Mouse (Mus musculus) kidney, postnatal 0 days (tissue): ENCODE results near the gene Commd6. TPM values are rescaled to one million over a fixed set of nuclear protein-coding genes. Genes with fewer than 3 reads are reported as not detected.

Experiments
- ATAC-seq: fragments of 200-750 bp; cut with Nextera tagmentation; replicated peaks from 2 replicates; pipeline ENCODE4 v1.8.0; 2017; ENCODE audit warnings: low read depth, moderate number of reproducible peaks, moderate TSS enrichment, moderate library complexity; ENCODE audit not compliant: low FRiP score
- DNase-seq: peaks from one replicate; pipeline ENCODE4 v3.0.0-alpha.2; 2016; ENCODE audit warnings: low spot score
- H3K27ac ChIP-seq: fragments of 300-500 bp; sonication (generic); 2 replicates; pipeline ENCODE4 v1.5.1; 2014; ENCODE audit warnings: mild to moderate bottlenecking
- H3K27me3 ChIP-seq: fragments of 300-500 bp; sonication (generic); 2 replicates; pipeline ENCODE4 v1.6.1; 2014; ENCODE audit warnings: low read length, mixed read lengths; ENCODE audit not compliant: insufficient read depth
- H3K36me3 ChIP-seq: fragments of 300-500 bp; sonication (generic); 2 replicates; pipeline ENCODE4 v1.6.1; 2014; ENCODE audit warnings: low read length, mixed read lengths; ENCODE audit not compliant: insufficient read depth
- H3K4me1 ChIP-seq: fragments of 300-500 bp; sonication (generic); replicated peaks from 2 replicates; pipeline ENCODE4 v1.6.1; 2014; ENCODE audit warnings: antibody characterized with exemption, low read length, mixed read lengths; ENCODE audit not compliant: insufficient read depth
- H3K4me2 ChIP-seq: fragments of 300-500 bp; sonication (generic); 2 replicates; pipeline ENCODE4 v1.6.1; 2014; ENCODE audit warnings: mild to moderate bottlenecking, low read length, moderate library complexity, mixed read lengths
- H3K4me3 ChIP-seq: fragments of 300-500 bp; sonication (generic); replicated peaks from 2 replicates; pipeline ENCODE4 v1.5.1; 2014; ENCODE audit warnings: low read depth, low read length
- H3K9ac ChIP-seq: fragments of 300-500 bp; sonication (generic); 2 replicates; pipeline ENCODE4 v1.6.1; 2014; ENCODE audit warnings: low read depth, low read length
- H3K9me3 ChIP-seq: fragments of 300-500 bp; sonication (generic); replicated peaks from 2 replicates; pipeline ENCODE4 v1.6.1; 2016; ENCODE audit warnings: low read length, inconsistent platforms, mixed read lengths
- CTCF ChIP-seq: IDR thresholded peaks from 2 replicates; pipeline ENCODE4 v1.5.1; 2016; ENCODE audit warnings: antibody characterized with exemption, low read depth, mild to moderate bottlenecking, moderate library complexity
- WGBS: fragments of 180-500 bp; shearing (Covaris S2); extraction: QIAGEN DNeasy Blood & Tissue Kit; methylation state at CpG from one replicate; pipeline ENCODE4 v1.1.7; 2014; 5-methylcytosine and 5-hydroxymethylcytosine counted together
- polyA plus RNA-seq: library from polyadenylated mRNA; unstranded; fragments of >200 nt; fragmentation: Nextera tagmentation; extraction: Ambion mirVana; gene quantifications from 2 replicates; pipeline ENCODE4 v1.2.1, GENCODE M21; 2015

The Commd6 gene
- polyA plus RNA-seq, 1 experiment from 2014 or later, result 113 TPM

- ATAC-seq (peak; percentile 82), DNase-seq (peak; percentile 47)
- no peak for TF ChIP-seq CTCF
- H3K9ac ChIP-seq, result no peak overlapping the region
- no peaks in the 10 kb centered on the region for H3K27me3 ChIP-seq
- H3K27ac ChIP-seq, result no peak overlapping the region
- H3K9me3 ChIP-seq, result no peaks in the 10 kb centered on the region
- H3K36me3 ChIP-seq, result no peaks in the 10 kb centered on the region
- no peak overlapping the region for H3K4me2 ChIP-seq
- H3K4me1 ChIP-seq, result peaks cover 11% of the 10 kb centered on the region; the same call in 1 of the 2 replicates
- no peak overlapping the region for H3K4me3 ChIP-seq
- WGBS, result 33% methylated on average over 3 of the region's 3 CpGs
Observed at GRCm38 (mm10) chr14:101602851-101603250, 37.6 kb downstream of the Commd6 start.

DNA sequence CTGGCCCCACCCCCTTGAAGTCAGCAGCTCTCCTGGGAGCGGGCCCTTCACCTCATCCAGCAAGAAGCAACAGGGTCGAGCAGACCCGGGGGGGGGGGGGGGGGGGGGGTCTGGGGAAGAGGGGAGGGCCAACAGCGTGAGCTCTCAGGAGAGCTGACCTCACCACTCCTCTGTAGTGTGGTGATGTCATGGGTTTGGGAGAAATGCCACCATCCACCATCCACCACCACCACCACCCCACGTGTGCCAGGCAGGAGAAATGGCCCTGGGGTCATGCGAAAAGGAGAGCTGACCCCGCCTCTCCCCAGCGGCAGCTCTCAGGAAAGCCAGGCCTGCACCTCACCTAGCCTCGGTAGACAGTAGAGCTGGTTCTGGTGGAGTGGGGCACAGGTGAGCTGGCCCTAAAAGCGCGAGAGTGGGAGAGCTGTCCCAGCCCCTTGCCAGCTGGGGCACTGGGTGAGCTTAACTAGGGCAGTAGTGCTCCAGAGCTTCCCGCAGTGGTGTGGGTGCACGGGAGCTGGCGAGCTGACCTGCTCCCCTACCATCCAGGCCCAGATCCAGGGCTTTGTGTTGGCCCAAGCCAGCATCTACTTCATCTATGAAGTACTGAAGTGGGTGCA lies 43.3 kb downstream of the Commd6 start:
- Histone ChIP-seq H3K27ac (no peak overlapping the region), H3K9me3 (no peaks in the 10 kb centered on the region), H3K27me3 (no peaks in the 10 kb centered on the region), H3K9ac (no peak overlapping the region), H3K4me2 (no peak overlapping the region), H3K4me3 (no peak overlapping the region), H3K4me1 (0 out of 2 replicates have a peak, but pooled peaks cover 4% of the 10 kb centered on the region), H3K36me3 (no peaks in the 10 kb centered on the region)
- no peak for DNase-seq
- 0 out of 2 replicates have a peak, but pooled peaks have one; percentile 11 for ATAC-seq
- WGBS, result 89% methylated on average over 13 of the region's 14 CpGs
- no peak for TF ChIP-seq CTCF

DNA sequence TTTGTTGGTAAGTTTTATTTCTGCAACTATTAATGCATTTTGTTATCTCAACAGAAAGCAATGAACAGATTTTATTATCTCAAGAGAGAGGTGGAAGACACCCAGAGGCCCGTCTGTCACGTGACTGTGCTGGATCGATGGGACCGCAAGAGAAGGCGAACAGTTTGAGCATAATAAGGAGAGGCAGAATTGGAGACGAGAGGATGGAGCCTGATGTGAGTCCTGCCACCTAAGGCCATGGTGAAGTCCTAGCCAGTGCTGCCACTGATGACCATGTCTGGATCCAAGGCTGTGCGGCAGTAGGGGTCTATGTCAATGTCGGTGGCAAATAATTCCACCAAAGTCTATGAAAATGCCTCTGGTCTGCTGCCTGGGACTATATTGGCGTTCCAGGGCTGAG lies 43.8 kb downstream of the Commd6 start:
- WGBS, result 98% methylated on average over 9 of the region's 9 CpGs
- Histone ChIP-seq H3K4me2 (no peak overlapping the region), H3K27ac (no peak overlapping the region), H3K4me1 (0 out of 2 replicates have a peak, but pooled peaks cover 4% of the 10 kb centered on the region), H3K4me3 (no peak overlapping the region), H3K27me3 (no peaks in the 10 kb centered on the region), H3K36me3 (no peaks in the 10 kb centered on the region), H3K9me3 (no peaks in the 10 kb centered on the region), H3K9ac (no peak overlapping the region)
- no peak for ATAC-seq
- TF ChIP-seq CTCF, result no peak
- DNase-seq, result no peak

DNA sequence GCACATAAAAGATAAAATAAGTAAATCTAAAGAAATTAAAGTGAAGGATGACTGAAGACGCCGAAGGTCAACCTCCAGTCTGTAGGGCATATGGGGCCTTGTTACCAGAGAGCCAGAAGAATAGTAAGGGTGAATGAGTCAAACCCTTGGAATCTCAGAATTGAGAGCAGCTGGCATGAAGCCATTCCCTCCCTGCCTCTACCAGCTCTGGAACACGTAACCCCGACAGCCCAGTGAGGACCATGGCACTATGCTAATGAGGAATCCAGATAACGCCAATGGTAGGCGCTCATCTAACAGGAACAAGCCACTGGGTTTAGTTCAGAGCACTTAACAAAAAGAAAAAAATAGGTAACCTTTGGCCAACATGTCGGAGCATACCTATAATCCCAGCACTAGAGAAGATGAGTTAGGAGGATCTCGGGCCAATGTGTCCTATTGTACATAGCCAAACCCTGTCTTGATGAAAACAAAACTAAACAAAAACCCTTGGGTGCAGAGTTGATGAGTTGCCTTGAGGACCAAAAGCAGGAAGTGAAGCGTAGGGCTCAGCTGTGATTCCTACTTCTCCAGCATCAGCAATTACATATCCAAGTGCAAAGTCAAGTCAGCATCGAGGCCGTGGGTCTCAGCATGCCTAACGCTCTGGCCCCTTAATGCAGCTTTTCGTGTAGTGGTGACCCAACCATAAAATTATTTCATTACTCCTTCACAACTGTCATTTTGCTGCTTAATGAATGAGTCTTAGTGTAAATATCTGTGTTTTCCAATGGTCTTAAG lies 45.0 kb downstream of the Commd6 start:
- TF ChIP-seq CTCF, result no peak
- 86% methylated on average over 13 of the region's 13 CpGs for WGBS
- H3K9me3 ChIP-seq, result no peaks in the 10 kb centered on the region

DNA sequence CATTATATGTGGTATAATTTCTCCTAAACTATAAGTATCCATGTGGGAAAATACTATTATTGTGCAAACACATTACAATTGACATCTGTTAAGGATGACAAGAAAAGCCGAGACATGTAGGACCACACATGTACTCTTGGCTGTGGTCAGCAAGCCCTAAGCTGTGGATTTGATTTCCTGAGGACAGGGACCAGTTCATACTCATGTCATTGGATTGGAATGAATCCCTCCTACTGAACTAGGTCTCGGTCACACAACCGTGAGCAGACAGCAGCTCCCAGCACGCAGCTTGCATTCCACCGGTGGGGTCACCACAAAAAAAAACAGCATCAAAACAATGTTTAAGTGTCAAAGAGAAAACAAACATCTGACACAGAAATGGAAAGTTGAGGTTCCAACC lies 46.5 kb downstream of the Commd6 start:
- 0 out of 2 replicates have a peak, but pooled peaks cover 4% of the 10 kb centered on the region for H3K4me1 ChIP-seq
- WGBS, result 30% methylated on average over 5 of the region's 5 CpGs
- peak; percentile 63 for DNase-seq
- H3K9me3 ChIP-seq, result no peaks in the 10 kb centered on the region
- TF ChIP-seq CTCF, result no peak
- H3K27ac ChIP-seq, result no peak overlapping the region
- peak; percentile 71; the same call in 1 of the 2 replicates for ATAC-seq
- no peak overlapping the region for H3K4me2 ChIP-seq
- H3K36me3 ChIP-seq, result no peaks in the 10 kb centered on the region
- H3K4me3 ChIP-seq, result no peak overlapping the region
- no peaks in the 10 kb centered on the region for H3K27me3 ChIP-seq
- H3K9ac ChIP-seq, result no peak overlapping the region

More for the DNA sequence above, 45.0 kb downstream of the Commd6 start:
- Histone ChIP-seq H3K27ac (no peak overlapping the region), H3K4me1 (0 out of 2 replicates have a peak, but pooled peaks cover 4% of the 10 kb centered on the region), H3K4me2 (no peak overlapping the region), H3K36me3 (no peaks in the 10 kb centered on the region), H3K27me3 (no peaks in the 10 kb centered on the region), H3K9ac (no peak overlapping the region), H3K4me3 (no peak overlapping the region)
- DNase-seq, result no peak
- no peak for ATAC-seq

GRCm38 (mm10) chr14:101593340-101593739 lies 47.1 kb downstream of the Commd6 start:
- 0 out of 2 replicates have a peak, but pooled peaks cover 4% of the 10 kb centered on the region for H3K4me1 ChIP-seq
- no peak overlapping the region for H3K27ac ChIP-seq
- no peaks in the 10 kb centered on the region for H3K9me3 ChIP-seq
- no peak overlapping the region for H3K9ac ChIP-seq
- no peak overlapping the region for H3K4me2 ChIP-seq
- 82% methylated on average over 7 of the region's 7 CpGs for WGBS
- TF ChIP-seq CTCF, result no peak
- H3K4me3 ChIP-seq, result no peak overlapping the region
- no peak for ATAC-seq
- H3K36me3 ChIP-seq, result no peaks in the 10 kb centered on the region
- no peak for DNase-seq
- H3K27me3 ChIP-seq, result no peaks in the 10 kb centered on the region
